Mouse (Mus musculus): ENCODE data around the gene Zfp995. TPM values are rescaled to one million over a fixed set of nuclear protein-coding genes. Genes with fewer than 3 reads are reported as not detected.
"Not testable (repeated sequence)": the region's sequence is repeated elsewhere in the genome, so short reads cannot be mapped to it uniquely, and the experiment has no call there.

Gene Zfp995
- 0.85 and 1.4 TPM in 2 replicates for polyA plus RNA-seq (2015; fragmentation: Nextera tagmentation; extraction: Ambion mirVana)

- not testable (repeated sequence) for H3K27ac ChIP-seq (ENCODE audit: low read length); H3K27me3 ChIP-seq (ENCODE audit: control insufficient read depth, insufficient read depth, low read depth, low read length); H3K4me1 ChIP-seq (ENCODE audit: control insufficient read depth, low read depth, low read length); H3K9me3 ChIP-seq (replicated peaks; ENCODE audit: control insufficient read depth, low read length); H3K36me3 ChIP-seq (ENCODE audit: control insufficient read depth, insufficient read depth)
- peak; percentile 82 for ATAC-seq (ENCODE audit: low read depth)
- Histone ChIP-seq H3K4me2 (ENCODE audit: low read depth, low read length) (peak within 1 kb of the TSS; percentile 57), H3K4me3 (ENCODE audit: low read depth, low read length) (peak within 1 kb of the TSS; percentile 64), H3K9ac (ENCODE audit: low read depth, low read length) (peak within 1 kb of the TSS; percentile 53)
- under 1% methylated on average over 24 of the region's 24 CpGs for WGBS (ENCODE audit: insufficient replicate concordance)
Measured at GRCm38 (mm10) chr17:21909456-21910052, at the start of gene Zfp995. TSS of gene Zfp995 (minus strand) at chr17:21909926.

GRCm38 (mm10) chr17:21909039-21909438, 687 bp downstream of the Zfp995 start:
- H3K9ac ChIP-seq (ENCODE audit: low read depth, low read length), result no peak overlapping the region; the same call in 1 of the 2 replicates
- H3K27ac ChIP-seq (ENCODE audit: low read length), result no peak overlapping the region
- no peak for ATAC-seq (ENCODE audit: low read depth)
- H3K36me3 ChIP-seq (ENCODE audit: control insufficient read depth, insufficient read depth), result no peaks in the 10 kb centered on the region
- peak overlapping the region; percentile 64 for H3K4me3 ChIP-seq (ENCODE audit: low read depth, low read length)
- no peaks in the 10 kb centered on the region for H3K27me3 ChIP-seq (ENCODE audit: control insufficient read depth, insufficient read depth, low read depth, low read length)
- no peaks in the 10 kb centered on the region for H3K9me3 ChIP-seq (replicated peaks; ENCODE audit: control insufficient read depth, low read length)
- WGBS (ENCODE audit: insufficient replicate concordance), result 15% methylated on average over 3 of the region's 3 CpGs
- H3K4me1 ChIP-seq (ENCODE audit: control insufficient read depth, low read depth, low read length), result no peaks in the 10 kb centered on the region
- H3K4me2 ChIP-seq (ENCODE audit: low read depth, low read length), result peak overlapping the region; percentile 57

GRCm38 (mm10) chr17:21871256-21871655, 38.5 kb downstream of the Zfp995 start:
- no peak overlapping the region for H3K27ac ChIP-seq (ENCODE audit: low read length)
- no peak overlapping the region for H3K4me2 ChIP-seq (ENCODE audit: low read depth, low read length)
- H3K9me3 ChIP-seq (replicated peaks; ENCODE audit: control insufficient read depth, low read length), result no peaks in the 10 kb centered on the region
- no peaks in the 10 kb centered on the region for H3K36me3 ChIP-seq (ENCODE audit: control insufficient read depth, insufficient read depth)
- H3K4me3 ChIP-seq (ENCODE audit: low read depth, low read length), result no peak overlapping the region
- H3K27me3 ChIP-seq (ENCODE audit: control insufficient read depth, insufficient read depth, low read depth, low read length), result no peaks in the 10 kb centered on the region
- H3K4me1 ChIP-seq (ENCODE audit: control insufficient read depth, low read depth, low read length), result no peaks in the 10 kb centered on the region
- 54% methylated on average over 1 of the region's 1 CpGs for WGBS (ENCODE audit: insufficient replicate concordance)
- no peak for ATAC-seq (ENCODE audit: low read depth)
- H3K9ac ChIP-seq (ENCODE audit: low read depth, low read length), result no peak overlapping the region

- not testable (repeated sequence) for H3K4me3 ChIP-seq (ENCODE audit: low read depth, low read length); H3K9ac ChIP-seq (ENCODE audit: low read depth, low read length); H3K4me1 ChIP-seq (ENCODE audit: control insufficient read depth, low read depth, low read length); ATAC-seq (ENCODE audit: low read depth); H3K9me3 ChIP-seq (replicated peaks; ENCODE audit: control insufficient read depth, low read length); H3K27ac ChIP-seq (ENCODE audit: low read length); H3K4me2 ChIP-seq (ENCODE audit: low read depth, low read length); H3K27me3 ChIP-seq (ENCODE audit: control insufficient read depth, insufficient read depth, low read depth, low read length); H3K36me3 ChIP-seq (ENCODE audit: control insufficient read depth, insufficient read depth)
- WGBS (ENCODE audit: insufficient replicate concordance), result 78% methylated on average over 6 of the region's 8 CpGs
Measured at GRCm38 (mm10) chr17:21846322-21846582, 63.5 kb downstream of the Zfp995 start.

- H3K27me3 ChIP-seq (ENCODE audit: control insufficient read depth, insufficient read depth, low read depth, low read length), result no peaks in the 10 kb centered on the region
- H3K4me3 ChIP-seq (ENCODE audit: low read depth, low read length), result peak within 1 kb of the TSS; percentile 69
- no peaks in the 10 kb centered on the region for H3K9me3 ChIP-seq (replicated peaks; ENCODE audit: control insufficient read depth, low read length)
- H3K4me2 ChIP-seq (ENCODE audit: low read depth, low read length), result peak within 1 kb of the TSS; percentile 61
- peak within 1 kb of the TSS; percentile 41; the same call in 1 of the 2 replicates for H3K27ac ChIP-seq (ENCODE audit: low read length)
- no peaks in the 10 kb centered on the region for H3K36me3 ChIP-seq (ENCODE audit: control insufficient read depth, insufficient read depth)
- H3K4me1 ChIP-seq (ENCODE audit: control insufficient read depth, low read depth, low read length), result no peaks in the 10 kb centered on the region
- ATAC-seq (ENCODE audit: low read depth), result peak; percentile 92
- H3K9ac ChIP-seq (ENCODE audit: low read depth, low read length), result peak within 1 kb of the TSS; percentile 70
- 2% methylated on average over 22 of the region's 22 CpGs for WGBS (ENCODE audit: insufficient replicate concordance)
Measured at GRCm38 (mm10) chr17:21845545-21846321, 64.0 kb downstream of the Zfp995 start, which contains the start of gene Zfp820. TSS of gene Zfp820 (minus strand) at chr17:21845772.

- Histone ChIP-seq H3K9ac (ENCODE audit: low read depth, low read length) (no peak overlapping the region), H3K9me3 (replicated peaks; ENCODE audit: control insufficient read depth, low read length) (no peaks in the 10 kb centered on the region), H3K4me2 (ENCODE audit: low read depth, low read length) (no peak overlapping the region), H3K4me3 (ENCODE audit: low read depth, low read length) (no peak overlapping the region), H3K27me3 (ENCODE audit: control insufficient read depth, insufficient read depth, low read depth, low read length) (no peaks in the 10 kb centered on the region), H3K36me3 (ENCODE audit: control insufficient read depth, insufficient read depth) (no peaks in the 10 kb centered on the region), H3K4me1 (ENCODE audit: control insufficient read depth, low read depth, low read length) (no peaks in the 10 kb centered on the region), H3K27ac (ENCODE audit: low read length) (no peak overlapping the region)
- WGBS (ENCODE audit: insufficient replicate concordance), result 40% methylated on average over 2 of the region's 2 CpGs
- ATAC-seq (ENCODE audit: low read depth), result no peak
Measured at GRCm38 (mm10) chr17:21838510-21838909, 71.2 kb downstream of the Zfp995 start.

Other genes with a start within 250 kb of the Zfp995 start
- 2.6 and 4.6 TPM in 2 replicates for gene Gm10226, start 218.1 kb downstream of the Zfp995 start, polyA plus RNA-seq (2015; fragmentation: Nextera tagmentation; extraction: Ambion mirVana)
- gene Zfp760, start 202.2 kb downstream of the Zfp995 start, polyA plus RNA-seq (2015; fragmentation: Nextera tagmentation; extraction: Ambion mirVana), result 3.4 and 3.7 TPM in 2 replicates
- gene Zfp229, start 179.1 kb downstream of the Zfp995 start, polyA plus RNA-seq (2015; fragmentation: Nextera tagmentation; extraction: Ambion mirVana), result 1.7 and 1.8 TPM in 2 replicates
- 1.0 and 1.4 TPM in 2 replicates for gene Zfp820, start 64.2 kb downstream of the Zfp995 start, polyA plus RNA-seq (2015; fragmentation: Nextera tagmentation; extraction: Ambion mirVana)
- 8.2 and 8.5 TPM in 2 replicates for gene Zfp942, start 52.5 kb upstream of the Zfp995 start, polyA plus RNA-seq (2015; fragmentation: Nextera tagmentation; extraction: Ambion mirVana)
- gene Zfp943, start 52.6 kb upstream of the Zfp995 start, polyA plus RNA-seq (2015; fragmentation: Nextera tagmentation; extraction: Ambion mirVana), result 6.1 and 6.2 TPM in 2 replicates

All from liver, embryonic 16.5 days (tissue).